Mouse (Mus musculus): ENCODE measurements around the gene Dlgap1. TPM values are rescaled to one million over a fixed set of nuclear protein-coding genes. Genes with fewer than 3 reads are reported as not detected.
"Not testable (repeated sequence)": the region's sequence is repeated elsewhere in the genome, so short reads cannot be mapped to it uniquely, and the experiment has no call there.

Dlgap1 gene
- polyA plus RNA-seq, 1 experiment from 2014 or later: 2.4 TPM

DNA sequence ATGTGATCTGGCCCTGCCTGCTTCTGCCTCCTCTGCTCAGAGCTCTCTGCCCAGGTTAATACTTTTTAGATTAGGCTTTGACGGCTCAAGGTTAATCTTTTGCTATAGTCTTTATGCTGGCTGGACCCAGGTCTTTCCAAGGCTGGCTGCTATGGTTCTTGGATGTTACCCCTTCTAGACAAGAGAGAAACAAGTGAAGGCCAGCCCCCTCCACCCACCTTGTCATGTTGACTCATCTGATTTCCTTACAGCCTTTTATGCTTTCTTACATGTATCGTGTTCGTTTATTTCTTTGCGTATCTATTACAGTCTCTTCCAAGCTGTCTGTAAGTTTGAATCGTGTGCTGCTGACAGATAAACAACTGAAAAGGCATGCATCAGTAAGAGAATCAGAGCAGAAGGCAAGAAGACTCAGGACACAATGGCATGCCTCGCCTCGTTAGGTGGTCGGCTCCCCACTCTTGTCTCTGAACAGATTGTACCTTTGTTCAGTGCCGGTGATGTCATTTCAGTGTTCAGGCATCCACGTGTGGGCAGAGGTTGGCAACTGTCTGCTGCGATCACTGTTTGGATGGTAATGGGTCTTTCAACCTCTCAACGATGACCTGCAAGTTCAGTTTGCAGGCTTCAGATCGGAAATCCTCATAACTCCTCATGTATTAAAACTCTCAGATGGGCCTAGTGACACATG lies 618.0 kb downstream of the Dlgap1 start:
- DNase-seq (ENCODE audit: low spot score, missing footprints) (no peak), ATAC-seq (ENCODE audit: low FRiP score) (no peak)
- H3K27me3 ChIP-seq (ENCODE audit: control insufficient read depth, insufficient read depth, low read length): no peaks in the 10 kb centered on the region
- H3K4me2 ChIP-seq: no peak overlapping the region
- H3K9ac ChIP-seq (ENCODE audit: low read length): no peak overlapping the region
- H3K9me3 ChIP-seq (ENCODE audit: control insufficient read depth, low read length): no peaks in the 10 kb centered on the region
- H3K4me1 ChIP-seq (ENCODE audit: control insufficient read depth, insufficient read depth, low read length): peaks cover 9% of the 10 kb centered on the region
- WGBS: 84% methylated on average over 13 of the region's 13 CpGs
- no peaks in the 10 kb centered on the region for H3K36me3 ChIP-seq (ENCODE audit: control insufficient read depth, insufficient read depth, low read length)
- H3K27ac ChIP-seq (ENCODE audit: low read depth, low read length): no peak overlapping the region
- no peak overlapping the region for H3K4me3 ChIP-seq (ENCODE audit: low read depth, low read length)

DNA sequence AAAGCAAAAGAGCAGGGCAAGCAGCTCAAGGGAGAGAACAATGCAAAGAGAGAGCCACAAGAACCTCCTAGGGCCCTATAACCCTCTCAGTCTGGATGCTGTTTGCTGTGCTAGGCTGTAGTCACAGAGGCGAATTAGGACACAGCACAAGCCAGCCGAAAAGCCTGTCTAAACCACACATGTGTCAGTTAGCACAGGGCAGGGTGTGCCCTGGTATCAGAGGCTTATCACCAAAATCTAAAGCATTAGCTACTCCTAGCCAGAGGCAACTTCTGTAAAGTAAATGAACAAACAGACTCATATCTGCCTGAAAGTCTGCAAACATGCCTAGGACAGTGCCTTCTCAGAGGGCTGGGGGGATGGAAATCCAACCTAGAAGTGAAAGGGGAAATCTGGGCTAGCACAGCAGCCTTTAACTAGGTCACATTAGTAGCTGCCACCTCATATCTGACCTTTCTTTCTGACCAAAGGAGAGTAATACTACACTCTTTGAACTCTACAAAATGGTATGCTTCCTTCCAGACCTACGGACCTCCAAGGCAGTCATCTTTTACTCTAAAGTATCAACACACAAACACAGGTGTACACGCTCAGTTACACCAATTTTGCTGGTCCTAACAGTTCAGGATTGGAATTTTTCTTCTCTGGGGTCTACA lies 619.2 kb downstream of the Dlgap1 start:
- not testable (repeated sequence) for H3K4me2 ChIP-seq; H3K4me3 ChIP-seq (ENCODE audit: low read depth, low read length); H3K27ac ChIP-seq (ENCODE audit: low read depth, low read length); H3K9me3 ChIP-seq (ENCODE audit: control insufficient read depth, low read length); DNase-seq (ENCODE audit: low spot score, missing footprints); H3K36me3 ChIP-seq (ENCODE audit: control insufficient read depth, insufficient read depth, low read length); H3K9ac ChIP-seq (ENCODE audit: low read length); H3K27me3 ChIP-seq (ENCODE audit: control insufficient read depth, insufficient read depth, low read length); ATAC-seq (ENCODE audit: low FRiP score); H3K4me1 ChIP-seq (ENCODE audit: control insufficient read depth, insufficient read depth, low read length)
- 89% methylated on average over 2 of the region's 4 CpGs for WGBS

DNA sequence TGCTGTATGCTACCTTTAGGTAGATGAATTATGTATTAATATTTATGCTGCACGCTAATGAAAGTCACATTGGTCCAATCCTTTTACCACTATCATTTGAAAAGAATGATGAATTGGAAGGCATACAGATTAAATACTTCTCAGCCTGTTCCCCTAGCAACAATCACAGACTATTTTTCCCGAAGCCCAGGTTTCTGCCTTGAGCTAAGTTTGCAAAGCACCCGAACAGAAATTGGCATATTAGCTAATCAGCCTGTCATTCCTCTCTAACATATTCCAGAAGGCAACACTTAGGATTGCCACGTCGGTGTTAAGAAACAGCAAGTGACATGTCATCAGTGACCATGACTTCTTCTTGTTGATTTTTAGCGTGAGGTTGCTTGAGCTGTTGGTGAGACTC lies 619.8 kb downstream of the Dlgap1 start:
- Histone ChIP-seq H3K36me3 (ENCODE audit: control insufficient read depth, insufficient read depth, low read length) (no peaks in the 10 kb centered on the region), H3K4me3 (ENCODE audit: low read depth, low read length) (no peak overlapping the region), H3K9me3 (ENCODE audit: control insufficient read depth, low read length) (no peaks in the 10 kb centered on the region), H3K9ac (ENCODE audit: low read length) (no peak overlapping the region), H3K4me2 (no peak overlapping the region), H3K27me3 (ENCODE audit: control insufficient read depth, insufficient read depth, low read length) (no peaks in the 10 kb centered on the region), H3K27ac (ENCODE audit: low read depth, low read length) (peak overlapping the region; percentile 45), H3K4me1 (ENCODE audit: control insufficient read depth, insufficient read depth, low read length) (peaks cover 9% of the 10 kb centered on the region)
- DNase-seq (ENCODE audit: low spot score, missing footprints) (peak; percentile 89), ATAC-seq (ENCODE audit: low FRiP score) (no peak; the same call in none of the 2 replicates)
- WGBS: 64% methylated on average over 6 of the region's 6 CpGs

DNA sequence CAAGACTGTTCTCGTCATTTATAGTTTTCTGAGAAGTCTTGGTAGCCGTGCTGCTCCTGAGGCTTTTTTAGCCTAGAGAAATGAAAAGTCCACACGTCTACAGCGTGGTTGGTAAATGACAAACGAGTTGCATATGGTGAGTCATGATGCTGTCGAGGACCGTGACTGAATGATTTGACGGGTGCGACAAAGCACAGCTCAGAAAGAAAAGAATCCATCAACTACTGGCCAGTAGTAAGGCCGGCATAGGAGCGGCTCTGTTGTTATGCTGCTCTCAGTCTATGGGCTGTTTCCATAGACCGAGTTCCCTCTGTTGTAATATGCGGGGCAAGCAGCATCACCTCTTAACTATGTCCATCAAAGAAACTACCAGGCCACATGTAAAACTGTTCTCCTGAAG lies 620.3 kb downstream of the Dlgap1 start:
- Histone ChIP-seq H3K36me3 (ENCODE audit: control insufficient read depth, insufficient read depth, low read length) (no peaks in the 10 kb centered on the region), H3K4me3 (ENCODE audit: low read depth, low read length) (no peak overlapping the region), H3K27me3 (ENCODE audit: control insufficient read depth, insufficient read depth, low read length) (no peaks in the 10 kb centered on the region), H3K4me1 (ENCODE audit: control insufficient read depth, insufficient read depth, low read length) (peaks cover 9% of the 10 kb centered on the region), H3K27ac (ENCODE audit: low read depth, low read length) (peak overlapping the region; percentile 45), H3K9me3 (ENCODE audit: control insufficient read depth, low read length) (no peaks in the 10 kb centered on the region), H3K4me2 (no peak overlapping the region; the same call in 1 of the 2 replicates), H3K9ac (ENCODE audit: low read length) (no peak overlapping the region)
- ATAC-seq (ENCODE audit: low FRiP score) (peak; percentile 93), DNase-seq (ENCODE audit: low spot score, missing footprints) (peak; percentile 92)
- 51% methylated on average over 13 of the region's 13 CpGs for WGBS

DNA sequence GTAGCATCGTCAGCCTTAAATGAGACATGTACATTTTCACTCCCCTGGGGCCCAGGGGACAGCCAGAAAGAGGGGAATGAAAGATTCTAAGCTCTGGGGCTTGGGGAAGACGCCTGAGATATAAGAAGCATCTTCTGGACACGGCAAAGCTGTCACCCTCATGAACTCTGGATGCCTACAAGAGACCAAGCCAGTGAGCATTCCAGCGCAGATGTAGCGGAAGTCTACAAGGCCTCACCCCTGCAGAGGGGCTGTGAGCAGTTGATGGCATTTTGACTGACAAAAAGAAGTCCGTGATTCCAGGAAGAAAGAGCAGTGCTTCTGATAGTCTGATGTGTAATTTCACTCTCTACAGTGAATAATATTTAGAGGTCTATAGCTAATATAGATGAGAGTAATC lies 621.6 kb downstream of the Dlgap1 start:
- Histone ChIP-seq H3K4me2 (no peak overlapping the region), H3K4me1 (ENCODE audit: control insufficient read depth, insufficient read depth, low read length) (peaks cover 9% of the 10 kb centered on the region), H3K9ac (ENCODE audit: low read length) (no peak overlapping the region), H3K36me3 (ENCODE audit: control insufficient read depth, insufficient read depth, low read length) (no peaks in the 10 kb centered on the region), H3K9me3 (ENCODE audit: control insufficient read depth, low read length) (no peaks in the 10 kb centered on the region), H3K27me3 (ENCODE audit: control insufficient read depth, insufficient read depth, low read length) (no peaks in the 10 kb centered on the region), H3K27ac (ENCODE audit: low read depth, low read length) (no peak overlapping the region), H3K4me3 (ENCODE audit: low read depth, low read length) (no peak overlapping the region)
- DNase-seq (ENCODE audit: low spot score, missing footprints) (no peak), ATAC-seq (ENCODE audit: low FRiP score) (no peak)
- 54% methylated on average over 6 of the region's 6 CpGs for WGBS

DNA sequence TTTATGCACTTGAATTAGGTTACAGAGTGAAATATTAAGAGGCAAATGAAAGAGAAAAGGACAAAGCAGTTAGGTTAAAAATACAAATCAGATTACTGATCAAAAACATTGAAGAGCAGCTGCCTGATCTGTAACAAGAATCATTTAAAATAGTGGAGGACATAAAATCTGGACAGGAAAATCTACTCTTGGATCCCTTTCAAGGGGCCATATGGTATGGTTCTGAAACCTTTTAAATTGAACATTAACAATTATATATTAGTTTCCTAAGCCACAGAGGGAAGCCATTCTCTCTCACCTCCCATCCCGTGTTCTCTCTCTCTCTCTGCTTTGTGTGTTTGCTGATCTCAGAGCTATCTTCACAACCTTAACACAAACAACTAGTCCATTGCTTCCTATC lies 625.4 kb downstream of the Dlgap1 start:
- no peak overlapping the region for H3K27ac ChIP-seq (ENCODE audit: low read depth, low read length)
- WGBS: 63% methylated on average over 1 of the region's 1 CpGs
- DNase-seq (ENCODE audit: low spot score, missing footprints): no peak
- peaks cover 5% of the 10 kb centered on the region; the same call in 1 of the 2 replicates for H3K4me1 ChIP-seq (ENCODE audit: control insufficient read depth, insufficient read depth, low read length)
- no peak overlapping the region for H3K9ac ChIP-seq (ENCODE audit: low read length)
- H3K4me2 ChIP-seq: no peak overlapping the region
- no peaks in the 10 kb centered on the region for H3K27me3 ChIP-seq (ENCODE audit: control insufficient read depth, insufficient read depth, low read length)
- no peak overlapping the region for H3K4me3 ChIP-seq (ENCODE audit: low read depth, low read length)
- H3K9me3 ChIP-seq (ENCODE audit: control insufficient read depth, low read length): no peaks in the 10 kb centered on the region
- H3K36me3 ChIP-seq (ENCODE audit: control insufficient read depth, insufficient read depth, low read length): no peaks in the 10 kb centered on the region
- no peak for ATAC-seq (ENCODE audit: low FRiP score)

DNA sequence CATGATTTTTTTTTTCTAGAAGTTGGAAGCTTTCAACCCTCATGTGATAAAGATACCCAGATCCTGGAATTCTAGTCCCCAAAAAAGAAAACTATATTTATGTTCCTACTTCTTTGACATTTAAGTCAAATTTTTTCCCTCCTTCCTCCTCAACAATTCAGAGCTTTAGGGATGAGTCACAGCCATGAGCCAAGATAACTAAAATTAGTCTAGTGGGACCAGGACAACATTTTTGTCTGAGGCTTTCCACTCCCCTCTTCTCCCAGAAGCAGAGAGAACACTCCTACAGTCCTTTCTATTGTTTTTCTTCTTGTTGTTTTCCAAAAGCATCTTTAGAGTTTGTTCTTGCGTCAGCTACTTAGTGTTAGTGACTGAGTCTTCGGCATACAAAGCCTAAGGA lies 627.5 kb downstream of the Dlgap1 start:
- ATAC-seq (ENCODE audit: low FRiP score) (no peak), DNase-seq (ENCODE audit: low spot score, missing footprints) (no peak)
- 100% methylated on average over 2 of the region's 2 CpGs for WGBS
- H3K27ac ChIP-seq (ENCODE audit: low read depth, low read length): no peak overlapping the region
- no peaks in the 10 kb centered on the region for H3K27me3 ChIP-seq (ENCODE audit: control insufficient read depth, insufficient read depth, low read length)
- H3K9ac ChIP-seq (ENCODE audit: low read length): no peak overlapping the region
- no peak overlapping the region for H3K4me3 ChIP-seq (ENCODE audit: low read depth, low read length)
- H3K4me1 ChIP-seq (ENCODE audit: control insufficient read depth, insufficient read depth, low read length): no peaks in the 10 kb centered on the region
- no peak overlapping the region for H3K4me2 ChIP-seq
- no peaks in the 10 kb centered on the region for H3K9me3 ChIP-seq (ENCODE audit: control insufficient read depth, low read length)
- no peaks in the 10 kb centered on the region for H3K36me3 ChIP-seq (ENCODE audit: control insufficient read depth, insufficient read depth, low read length)

DNA sequence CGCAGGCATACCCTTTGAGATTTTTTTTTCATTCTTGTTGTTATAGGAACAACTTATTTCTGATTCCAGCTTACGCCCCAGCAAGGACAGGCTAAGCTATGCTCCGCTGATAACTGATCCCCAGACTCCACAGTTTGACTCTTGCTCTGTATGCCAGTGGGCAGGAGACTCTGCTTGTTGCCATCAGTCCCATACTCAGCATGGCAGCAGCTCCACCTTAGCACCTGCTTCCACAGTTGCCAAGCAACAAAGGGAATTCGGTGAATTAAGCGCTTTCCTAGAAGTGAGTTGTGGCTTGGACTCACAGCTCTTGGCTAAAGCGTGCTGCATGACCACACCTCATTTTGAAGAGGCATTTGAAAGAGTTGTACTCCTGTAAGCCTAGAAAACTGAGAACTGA lies 631.6 kb downstream of the Dlgap1 start:
- WGBS: 78% methylated on average over 6 of the region's 6 CpGs
- no peaks in the 10 kb centered on the region for H3K27me3 ChIP-seq (ENCODE audit: control insufficient read depth, insufficient read depth, low read length)
- no peak overlapping the region for H3K4me3 ChIP-seq (ENCODE audit: low read depth, low read length)

DNA sequence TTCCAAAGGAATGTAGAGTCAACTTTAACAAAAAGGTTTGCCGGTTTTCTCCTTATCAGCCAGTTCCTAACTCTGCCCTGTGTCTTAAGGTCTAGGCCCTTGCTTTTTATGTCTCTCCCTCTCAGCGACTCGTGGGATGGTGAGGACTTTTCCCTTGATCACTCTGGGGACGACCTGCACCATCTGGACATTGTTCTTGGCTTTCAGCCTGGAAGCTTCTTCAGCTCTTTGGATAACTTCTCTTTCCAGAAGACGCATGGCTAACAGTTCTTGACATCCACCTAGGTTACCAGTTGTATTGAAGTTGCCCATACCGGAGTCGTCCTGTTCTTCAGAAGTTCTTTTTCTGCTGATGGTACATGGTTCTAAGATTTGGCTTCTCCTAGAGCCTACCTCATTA lies 633.2 kb downstream of the Dlgap1 start:
- WGBS: 89% methylated on average over 7 of the region's 7 CpGs
- no peak overlapping the region for H3K4me2 ChIP-seq
- DNase-seq (ENCODE audit: low spot score, missing footprints): no peak

More for the DNA sequence above, 631.6 kb downstream of the Dlgap1 start:
- H3K36me3 ChIP-seq (ENCODE audit: control insufficient read depth, insufficient read depth, low read length): no peaks in the 10 kb centered on the region
- no peak overlapping the region for H3K4me2 ChIP-seq
- no peaks in the 10 kb centered on the region for H3K4me1 ChIP-seq (ENCODE audit: control insufficient read depth, insufficient read depth, low read length)
- H3K9me3 ChIP-seq (ENCODE audit: control insufficient read depth, low read length): no peaks in the 10 kb centered on the region
- H3K9ac ChIP-seq (ENCODE audit: low read length): no peak overlapping the region
- no peak overlapping the region for H3K27ac ChIP-seq (ENCODE audit: low read depth, low read length)
- DNase-seq (ENCODE audit: low spot score, missing footprints): no peak
- ATAC-seq (ENCODE audit: low FRiP score): no peak

More for the DNA sequence above, 633.2 kb downstream of the Dlgap1 start:
- H3K36me3 ChIP-seq (ENCODE audit: control insufficient read depth, insufficient read depth, low read length): no peaks in the 10 kb centered on the region
- H3K27me3 ChIP-seq (ENCODE audit: control insufficient read depth, insufficient read depth, low read length): no peaks in the 10 kb centered on the region
- no peak overlapping the region for H3K27ac ChIP-seq (ENCODE audit: low read depth, low read length)
- no peaks in the 10 kb centered on the region for H3K4me1 ChIP-seq (ENCODE audit: control insufficient read depth, insufficient read depth, low read length)
- no peaks in the 10 kb centered on the region for H3K9me3 ChIP-seq (ENCODE audit: control insufficient read depth, low read length)
- no peak overlapping the region for H3K9ac ChIP-seq (ENCODE audit: low read length)
- no peak overlapping the region for H3K4me3 ChIP-seq (ENCODE audit: low read depth, low read length)
- no peak for ATAC-seq (ENCODE audit: low FRiP score)
